Mouse (Mus musculus): ENCODE data around the gene Plcb4. TPM values are rescaled to one million over a fixed set of nuclear protein-coding genes. Genes with fewer than 3 reads are reported as not detected.

The Plcb4 gene
- total RNA-seq, 1 experiment: 24.0 TPM

DNA sequence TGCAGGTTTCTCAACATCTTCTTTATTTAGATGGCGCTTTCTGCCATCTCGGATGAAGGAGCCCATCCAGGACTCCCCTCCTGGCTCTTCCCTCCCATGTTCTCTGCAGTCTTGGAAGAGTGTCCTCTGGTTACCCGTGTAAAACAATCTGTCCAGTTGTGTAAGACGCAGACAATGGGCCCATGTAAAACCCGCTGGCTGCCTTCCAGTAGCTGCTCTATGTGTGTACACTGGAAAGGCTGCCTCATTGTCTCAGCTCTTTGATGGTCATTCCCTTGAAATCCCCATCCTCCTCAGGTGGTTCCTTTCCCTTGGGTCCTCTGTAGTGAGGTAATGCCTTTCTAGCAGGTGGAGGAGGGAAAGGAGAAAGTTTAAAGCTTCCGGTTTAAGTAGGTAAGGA lies 216.7 kb downstream of the Plcb4 start:
- no peaks in the 10 kb centered on the region for H3K36me3 ChIP-seq (ENCODE audit: control insufficient read depth, insufficient read depth, low read length, poor library complexity, severe bottlenecking)
- no peaks in the 10 kb centered on the region for H3K4me1 ChIP-seq (ENCODE audit: control insufficient read depth in 2 of 2, insufficient read depth in 2 of 2, low read length in 2 of 2, poor library complexity in 1 of 2)
- H3K27ac ChIP-seq (ENCODE audit: insufficient read depth, low read depth, low read length, poor library complexity, severe bottlenecking): no peak overlapping the region
- H3K4me3 ChIP-seq (ENCODE audit: insufficient read depth in 1 of 2, low read depth in 1 of 2, low read length in 2 of 2, poor library complexity in 1 of 2, severe bottlenecking in 1 of 2): no peak overlapping the region
- no peak for TF ChIP-seq CHD2 (IDR thresholded peaks at IDR 0.05; ENCODE audit: low read depth, low read length)
- no peak for TF ChIP-seq ZC3H11A (IDR thresholded peaks at IDR 0.05; ENCODE audit: borderline replicate concordance, low read depth, low read length)
- TF ChIP-seq HCFC1 (IDR thresholded peaks at IDR 0.05; ENCODE audit: borderline replicate concordance, insufficient read depth, low read length): no peak
- TF ChIP-seq MAFK (IDR thresholded peaks at IDR 0.05; ENCODE audit: insufficient read depth, low read depth, low read length): no peak
- TF ChIP-seq ZNF384 (IDR thresholded peaks at IDR 0.05; ENCODE audit: low read depth, low read length): no peak
- in situ Hi-C loops (cut with MboI; ENCODE audit: low sequenced_read_pairs in 2 of 2, unreplicated experiment in 2 of 2): no loop called here
- DNase-seq (ENCODE audit: low read depth, low spot score): no peak
- H3K9ac ChIP-seq (ENCODE audit: insufficient read depth, low read depth, low read length, poor library complexity, severe bottlenecking): no peak overlapping the region
- H3K9me3 ChIP-seq (ENCODE audit: control insufficient read depth, insufficient read depth, low read depth, low read length): no peaks in the 10 kb centered on the region

GRCm38 (mm10) chr2:135879356-135879755 lies 220.5 kb downstream of the Plcb4 start:
- DNase-seq (ENCODE audit: low read depth, low spot score): no peak
- H3K27ac ChIP-seq (ENCODE audit: insufficient read depth, low read depth, low read length, poor library complexity, severe bottlenecking): no peak overlapping the region
- in situ Hi-C loops (cut with MboI; ENCODE audit: low sequenced_read_pairs in 2 of 2, unreplicated experiment in 2 of 2): no loop called here
- H3K9ac ChIP-seq (ENCODE audit: insufficient read depth, low read depth, low read length, poor library complexity, severe bottlenecking): no peak overlapping the region
- no peaks in the 10 kb centered on the region for H3K36me3 ChIP-seq (ENCODE audit: control insufficient read depth, insufficient read depth, low read length, poor library complexity, severe bottlenecking)
- H3K9me3 ChIP-seq (ENCODE audit: control insufficient read depth, insufficient read depth, low read depth, low read length): no peaks in the 10 kb centered on the region
- no peaks in the 10 kb centered on the region for H3K4me1 ChIP-seq (ENCODE audit: control insufficient read depth in 2 of 2, insufficient read depth in 2 of 2, low read length in 2 of 2, poor library complexity in 1 of 2)
- TF ChIP-seq CHD2 (IDR thresholded peaks at IDR 0.05; ENCODE audit: low read depth, low read length): no peak
- no peak for TF ChIP-seq ZNF384 (IDR thresholded peaks at IDR 0.05; ENCODE audit: low read depth, low read length)
- no peak overlapping the region for H3K4me3 ChIP-seq (ENCODE audit: insufficient read depth in 1 of 2, low read depth in 1 of 2, low read length in 2 of 2, poor library complexity in 1 of 2, severe bottlenecking in 1 of 2)

GRCm38 (mm10) chr2:135880269-135880760 lies 221.5 kb downstream of the Plcb4 start:
- Histone ChIP-seq H3K9me3 (ENCODE audit: control insufficient read depth, insufficient read depth, low read depth, low read length) (no peaks in the 10 kb centered on the region), H3K27ac (ENCODE audit: insufficient read depth, low read depth, low read length, poor library complexity, severe bottlenecking) (no peak overlapping the region), H3K36me3 (ENCODE audit: control insufficient read depth, insufficient read depth, low read length, poor library complexity, severe bottlenecking) (no peaks in the 10 kb centered on the region), H3K4me3 (ENCODE audit: insufficient read depth in 1 of 2, low read depth in 1 of 2, low read length in 2 of 2, poor library complexity in 1 of 2, severe bottlenecking in 1 of 2) (no peak overlapping the region), H3K4me1 (ENCODE audit: control insufficient read depth in 2 of 2, insufficient read depth in 2 of 2, low read length in 2 of 2, poor library complexity in 1 of 2) (no peaks in the 10 kb centered on the region), H3K9ac (ENCODE audit: insufficient read depth, low read depth, low read length, poor library complexity, severe bottlenecking) (no peak overlapping the region)
- TF ChIP-seq ZNF384 (IDR thresholded peaks at IDR 0.05; ENCODE audit: low read depth, low read length) (no peak), CHD2 (IDR thresholded peaks at IDR 0.05; ENCODE audit: low read depth, low read length) (no peak), ZC3H11A (IDR thresholded peaks at IDR 0.05; ENCODE audit: borderline replicate concordance, low read depth, low read length) (no peak)
- no peak for DNase-seq (ENCODE audit: low read depth, low spot score)
- in situ Hi-C loops (cut with MboI; ENCODE audit: low sequenced_read_pairs in 2 of 2, unreplicated experiment in 2 of 2): no loop called here

DNA sequence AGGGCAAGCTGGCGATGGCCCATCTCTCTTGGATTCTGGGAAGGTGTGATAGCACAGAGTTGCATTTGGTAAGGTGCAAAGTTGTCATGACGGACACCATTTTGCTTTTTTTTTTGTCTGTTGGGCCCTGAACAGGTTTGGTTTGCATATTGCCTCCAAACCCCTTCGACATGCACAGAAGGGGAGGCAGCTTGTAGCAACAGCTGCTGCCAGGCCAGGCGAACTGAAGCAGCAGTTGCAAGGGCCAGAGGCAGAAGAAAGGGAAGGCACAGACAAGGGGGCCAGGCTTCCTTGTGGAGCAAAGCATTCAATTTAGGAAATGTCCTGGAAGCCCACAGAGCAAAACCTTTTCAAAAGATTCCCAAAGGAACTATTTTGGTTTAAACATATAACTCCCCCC lies 224.5 kb downstream of the Plcb4 start:
- no peaks in the 10 kb centered on the region for H3K36me3 ChIP-seq (ENCODE audit: control insufficient read depth, insufficient read depth, low read length, poor library complexity, severe bottlenecking)
- no peaks in the 10 kb centered on the region for H3K9me3 ChIP-seq (ENCODE audit: control insufficient read depth, insufficient read depth, low read depth, low read length)
- TF ChIP-seq CHD2 (IDR thresholded peaks at IDR 0.05; ENCODE audit: low read depth, low read length): no peak
- no peak overlapping the region for H3K27ac ChIP-seq (ENCODE audit: insufficient read depth, low read depth, low read length, poor library complexity, severe bottlenecking)
- no peak for DNase-seq (ENCODE audit: low read depth, low spot score)
- no peak overlapping the region for H3K4me3 ChIP-seq (ENCODE audit: insufficient read depth in 1 of 2, low read depth in 1 of 2, low read length in 2 of 2, poor library complexity in 1 of 2, severe bottlenecking in 1 of 2)
- H3K4me1 ChIP-seq (ENCODE audit: control insufficient read depth in 2 of 2, insufficient read depth in 2 of 2, low read length in 2 of 2, poor library complexity in 1 of 2): no peaks in the 10 kb centered on the region
- no peak overlapping the region for H3K9ac ChIP-seq (ENCODE audit: insufficient read depth, low read depth, low read length, poor library complexity, severe bottlenecking)
- in situ Hi-C loops (cut with MboI; ENCODE audit: low sequenced_read_pairs in 2 of 2, unreplicated experiment in 2 of 2): no loop called here

DNA sequence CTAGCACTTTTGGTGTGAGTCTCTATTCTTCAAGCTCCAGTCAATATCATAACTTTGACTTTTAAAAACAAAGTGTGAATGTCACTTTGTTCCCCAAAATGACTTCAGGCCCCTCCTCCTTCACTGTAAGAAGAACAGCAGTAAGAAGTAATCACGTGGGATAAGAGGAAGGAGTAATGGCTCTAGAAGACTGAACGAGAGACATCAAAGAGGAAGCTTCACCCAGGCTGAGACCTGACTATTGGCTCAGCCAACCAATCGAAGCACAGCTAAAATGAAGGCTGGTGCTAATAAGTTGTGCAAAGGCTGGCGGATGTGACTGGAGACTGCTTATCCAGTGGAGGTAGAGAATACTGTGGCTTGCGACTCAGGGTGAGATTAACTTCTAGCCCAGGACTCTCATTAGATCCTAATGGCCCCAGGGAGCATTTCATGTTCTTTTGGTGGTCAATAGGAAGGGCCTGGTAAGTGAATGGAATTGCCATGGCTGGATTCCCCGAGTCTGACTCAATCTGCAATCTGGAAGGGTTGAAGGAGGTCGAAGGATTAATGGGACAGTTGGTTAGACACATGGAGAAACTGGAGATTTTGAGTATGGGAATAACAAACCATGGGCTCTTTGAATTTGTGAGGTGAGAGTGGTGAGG lies 225.8 kb downstream of the Plcb4 start:
- TF ChIP-seq MAFK (IDR thresholded peaks at IDR 0.05; ENCODE audit: insufficient read depth, low read depth, low read length) (no peak), CHD2 (IDR thresholded peaks at IDR 0.05; ENCODE audit: low read depth, low read length) (no peak), ZNF384 (IDR thresholded peaks at IDR 0.05; ENCODE audit: low read depth, low read length) (no peak), HCFC1 (IDR thresholded peaks at IDR 0.05; ENCODE audit: borderline replicate concordance, insufficient read depth, low read length) (no peak), ZC3H11A (IDR thresholded peaks at IDR 0.05; ENCODE audit: borderline replicate concordance, low read depth, low read length) (no peak)
- Histone ChIP-seq H3K4me1 (ENCODE audit: control insufficient read depth in 2 of 2, insufficient read depth in 2 of 2, low read length in 2 of 2, poor library complexity in 1 of 2) (no peaks in the 10 kb centered on the region), H3K36me3 (ENCODE audit: control insufficient read depth, insufficient read depth, low read length, poor library complexity, severe bottlenecking) (no peaks in the 10 kb centered on the region), H3K4me3 (ENCODE audit: insufficient read depth in 1 of 2, low read depth in 1 of 2, low read length in 2 of 2, poor library complexity in 1 of 2, severe bottlenecking in 1 of 2) (no peak overlapping the region), H3K9ac (ENCODE audit: insufficient read depth, low read depth, low read length, poor library complexity, severe bottlenecking) (no peak overlapping the region), H3K9me3 (ENCODE audit: control insufficient read depth, insufficient read depth, low read depth, low read length) (no peaks in the 10 kb centered on the region), H3K27ac (ENCODE audit: insufficient read depth, low read depth, low read length, poor library complexity, severe bottlenecking) (no peak overlapping the region)
- DNase-seq (ENCODE audit: low read depth, low spot score): no peak
- in situ Hi-C loops (cut with MboI; ENCODE audit: low sequenced_read_pairs in 2 of 2, unreplicated experiment in 2 of 2): no loop called here
